Mouse (Mus musculus): ENCODE results near the gene Akap13.

Gene Akap13

GRCm38 (mm10) chr7:75455223-75456151 lies at the start of gene Akap13:
TSS of gene Akap13 (plus strand) at chr7:75455534.
- peak; percentile 98 for DNase-seq (ENCODE audit: low spot score in 2 of 2)

DNA sequence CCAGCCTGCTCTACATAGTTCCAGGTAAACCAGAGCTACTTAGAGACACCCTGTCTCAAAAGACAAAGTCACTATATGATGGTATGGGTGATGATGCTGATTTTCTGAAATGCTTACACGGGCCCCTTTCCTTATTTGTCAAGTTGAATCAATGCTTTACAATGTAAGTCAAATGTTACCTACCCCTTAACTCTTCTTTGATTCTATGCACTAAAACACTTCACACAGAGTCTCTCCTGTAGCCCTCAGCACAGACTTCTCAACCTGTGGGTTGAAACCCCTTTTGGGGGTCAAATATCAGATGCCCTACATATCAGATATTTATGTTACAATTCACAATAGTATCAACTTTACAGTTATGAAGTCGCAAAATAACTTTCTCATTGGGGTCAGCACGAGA lies 44.7 kb upstream of the Akap13 start:
- no peak for DNase-seq (ENCODE audit: low spot score in 2 of 2)

DNA sequence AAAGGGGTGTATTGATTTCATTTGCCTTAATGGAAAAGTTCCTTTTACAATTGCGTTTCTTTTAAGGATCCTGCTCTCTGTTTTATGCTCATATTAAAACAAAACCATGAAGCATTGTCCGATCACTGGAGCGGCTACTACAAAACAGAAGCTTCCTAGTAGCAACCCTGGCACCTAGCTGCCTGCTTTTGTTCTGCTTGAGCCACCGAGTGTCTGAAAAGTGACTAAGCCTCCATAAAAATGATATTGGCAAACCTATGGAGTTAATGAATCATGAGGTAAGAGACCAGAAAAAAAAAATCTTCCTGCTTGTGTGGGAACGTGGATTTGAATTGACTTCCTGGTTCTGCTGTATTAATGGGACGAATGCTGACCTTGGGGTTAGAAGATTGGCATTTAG lies 44.1 kb upstream of the Akap13 start:
- no peak for DNase-seq (ENCODE audit: low spot score in 2 of 2)

GRCm38 (mm10) chr7:75412011-75412510 lies 43.3 kb upstream of the Akap13 start:
- no peak for DNase-seq (ENCODE audit: low spot score in 2 of 2)

DNA sequence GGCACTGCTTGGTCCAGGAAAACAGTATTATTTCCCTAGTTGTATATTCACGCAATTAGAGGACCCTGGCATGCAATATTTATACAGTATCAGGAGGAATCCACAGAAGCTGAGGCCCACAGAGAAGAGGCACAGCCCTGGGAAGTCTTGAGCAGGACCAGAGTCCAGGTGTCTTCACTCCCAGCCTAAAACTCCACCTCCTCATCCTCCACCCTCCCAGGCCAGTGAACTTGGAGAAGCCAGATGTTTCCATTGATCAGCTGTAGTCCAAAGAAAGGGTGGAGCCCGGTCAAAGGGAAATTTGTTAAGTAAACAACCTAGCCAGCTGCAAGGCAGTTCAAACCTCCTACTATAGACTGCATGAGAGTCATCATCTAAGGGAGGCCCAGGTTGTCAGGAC lies 42.8 kb upstream of the Akap13 start:
- DNase-seq (ENCODE audit: low spot score in 2 of 2), result no peak

GRCm38 (mm10) chr7:75413903-75414302 lies 41.4 kb upstream of the Akap13 start:
- peak in 1 of 2 experiments; percentile 44 for DNase-seq (ENCODE audit: low spot score in 2 of 2)

- no peak for DNase-seq (ENCODE audit: low spot score in 2 of 2)
These were observed 41.0 kb upstream of the Akap13 start for GRCm38 (mm10) chr7:75414316-75414715.

GRCm38 (mm10) chr7:75415166-75415881 lies 40.0 kb upstream of the Akap13 start:
- no peak for DNase-seq (ENCODE audit: low spot score in 2 of 2)

GRCm38 (mm10) chr7:75415882-75416585 lies 39.3 kb upstream of the Akap13 start:
- DNase-seq (ENCODE audit: low spot score in 2 of 2), result peak; percentile 44 to 63

- DNase-seq (ENCODE audit: low spot score in 2 of 2), result no peak
These were observed 34.4 kb upstream of the Akap13 start for GRCm38 (mm10) chr7:75420927-75421326.

DNA sequence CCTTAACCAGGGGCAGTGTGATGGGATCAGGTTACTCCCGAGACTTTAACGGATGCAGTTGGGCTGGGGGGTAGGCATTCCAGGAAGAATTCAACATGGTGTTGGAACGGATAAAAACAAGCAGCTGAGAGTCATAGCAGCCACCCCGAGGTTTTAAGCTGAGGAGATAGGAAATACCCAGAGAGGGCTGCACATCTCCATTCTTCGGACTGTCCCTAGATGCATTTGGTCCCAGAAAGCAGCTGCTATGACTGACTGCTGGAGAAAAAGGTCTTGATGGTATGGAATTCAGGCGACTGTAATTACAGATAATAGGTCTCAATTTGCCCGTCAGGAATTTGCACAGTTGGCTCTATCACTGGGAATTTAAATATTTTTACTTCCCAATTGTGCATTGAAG lies 31.2 kb upstream of the Akap13 start:
- no peak for DNase-seq (ENCODE audit: low spot score in 2 of 2)

GRCm38 (mm10) chr7:75427322-75427721 lies 28.0 kb upstream of the Akap13 start:
- no peak for DNase-seq (ENCODE audit: low spot score in 2 of 2)

DNA sequence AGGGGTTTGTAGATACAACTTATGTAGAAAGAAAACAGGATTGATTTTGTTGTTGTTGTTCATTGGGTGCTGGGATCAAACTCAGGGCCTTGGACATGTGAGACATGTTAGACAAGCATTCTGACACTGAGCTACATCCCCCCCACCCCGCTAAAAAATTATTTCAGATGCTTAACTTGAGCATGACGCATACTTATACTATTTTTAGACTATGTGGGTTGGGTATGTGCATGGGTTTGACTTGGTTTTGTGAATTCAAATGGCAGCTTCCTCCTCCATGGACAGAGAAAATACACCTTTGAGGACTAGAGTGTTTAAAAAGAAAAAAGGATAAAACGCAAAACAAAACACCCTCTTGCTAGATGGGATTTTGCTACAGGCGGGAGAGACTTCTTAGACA lies 26.4 kb upstream of the Akap13 start:
- no peak for DNase-seq (ENCODE audit: low spot score in 2 of 2)

DNA sequence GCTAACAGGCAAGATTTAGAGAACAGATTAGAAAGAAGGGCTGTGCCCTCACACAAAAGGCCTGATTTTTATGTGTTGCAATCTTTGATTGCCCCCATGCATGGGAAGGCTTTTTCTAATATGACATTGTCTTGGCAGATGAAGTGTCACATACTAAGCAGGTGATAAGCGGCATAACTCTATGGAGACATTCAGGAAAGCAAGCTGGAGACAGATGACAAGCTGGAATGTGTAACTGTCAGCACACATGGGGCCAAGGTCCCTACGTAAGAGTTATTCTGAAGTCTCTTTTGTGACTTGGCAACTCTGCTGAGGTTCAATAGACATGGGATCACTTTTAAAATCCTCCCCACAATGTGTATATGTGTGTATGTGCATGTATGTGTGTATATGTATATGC lies 24.8 kb upstream of the Akap13 start:
- no peak for DNase-seq (ENCODE audit: low spot score in 2 of 2)

- DNase-seq (ENCODE audit: low spot score in 2 of 2), result no peak
These were observed 24.3 kb upstream of the Akap13 start for GRCm38 (mm10) chr7:75431043-75431442.

DNA sequence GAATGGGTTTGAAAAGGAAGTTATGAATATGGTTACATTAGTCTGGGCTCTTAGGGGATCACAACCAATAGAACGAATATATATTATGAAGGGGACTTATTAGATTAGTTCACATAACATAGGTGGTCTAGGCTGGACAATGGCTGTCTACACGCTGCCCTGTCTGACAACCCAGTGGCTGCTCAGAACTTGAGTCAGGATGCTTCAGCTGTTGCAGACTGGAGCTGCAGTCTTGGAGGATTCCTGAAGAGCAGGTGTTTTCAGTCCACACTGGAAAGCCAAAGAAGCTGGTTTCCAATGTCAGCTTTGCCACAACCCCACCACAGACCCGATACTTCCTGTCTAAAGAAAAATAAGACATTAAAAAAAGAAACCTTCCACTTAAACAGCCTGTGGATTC lies 23.3 kb upstream of the Akap13 start:
- DNase-seq (ENCODE audit: low spot score in 2 of 2), result no peak

DNA sequence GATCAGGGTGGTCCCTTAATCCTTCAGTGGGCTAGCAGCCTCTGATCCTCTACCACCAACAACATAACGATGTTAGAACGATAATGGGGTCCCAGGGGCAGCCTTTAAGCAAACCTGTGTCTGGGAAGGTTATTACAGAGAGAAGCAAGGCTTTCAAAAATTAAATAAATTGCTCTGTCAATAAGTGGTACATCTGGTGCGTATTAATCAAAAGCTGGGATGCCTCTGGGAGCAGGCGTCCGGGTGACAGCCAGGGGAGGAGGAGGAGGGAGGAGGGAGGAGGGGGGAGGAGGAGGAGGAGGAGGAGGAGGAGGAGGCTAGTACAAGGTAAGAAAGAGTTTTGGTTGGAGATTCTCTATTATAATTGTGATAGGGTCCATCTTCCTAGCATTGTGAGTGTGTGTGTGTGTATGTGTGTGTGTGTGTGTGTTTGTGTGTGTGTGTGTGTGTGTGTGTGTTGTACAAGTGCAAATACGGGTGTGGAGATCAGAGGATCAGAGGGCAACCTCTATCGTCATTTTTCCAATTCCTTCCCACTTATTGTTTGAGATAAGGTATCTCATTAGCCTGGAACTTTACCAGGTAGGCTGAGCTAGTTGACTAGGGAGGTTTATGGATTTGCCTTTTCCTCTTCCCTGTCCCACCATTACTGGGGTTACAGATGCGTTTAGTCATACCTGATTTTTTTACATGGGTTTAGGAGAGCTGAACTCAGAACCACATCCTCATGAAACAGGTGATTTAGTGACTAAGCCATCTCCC lies 18.7 kb upstream of the Akap13 start:
- no peak for DNase-seq (ENCODE audit: low spot score in 2 of 2)

- DNase-seq (ENCODE audit: low spot score in 2 of 2), result no peak
These were observed 15.8 kb upstream of the Akap13 start for GRCm38 (mm10) chr7:75439570-75439969.

GRCm38 (mm10) chr7:75440241-75440640 lies 15.1 kb upstream of the Akap13 start:
- DNase-seq (ENCODE audit: low spot score in 2 of 2), result no peak

DNA sequence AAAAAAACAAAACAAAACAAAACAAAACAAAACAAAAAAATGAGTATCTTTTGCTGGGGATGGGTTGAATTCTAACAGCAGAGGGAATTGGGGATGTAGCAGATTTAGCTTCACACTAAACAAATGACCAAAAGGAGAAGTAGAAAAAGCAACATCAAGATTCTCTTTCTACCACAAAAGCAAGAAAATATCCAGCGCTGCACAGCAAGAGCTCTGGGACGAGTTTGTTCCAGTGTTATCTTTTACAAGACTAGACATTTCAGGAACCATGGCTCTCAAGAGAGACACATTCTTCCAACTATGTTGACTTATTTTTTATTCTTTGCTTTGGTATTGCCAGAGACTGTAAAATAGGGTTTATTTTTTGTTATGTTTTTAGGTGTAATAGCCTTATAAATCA lies 13.4 kb upstream of the Akap13 start:
- DNase-seq (ENCODE audit: low spot score in 2 of 2), result no peak

GRCm38 (mm10) chr7:75456152-75456888 lies 986 bp downstream of the Akap13 start:
- DNase-seq (ENCODE audit: low spot score in 2 of 2), result no peak

All from natural killer cell, adult 2 months (primary cell).